Mouse (Mus musculus): ENCODE data around the gene Ssty1.
"Not testable (repeated sequence)": the region's sequence is repeated elsewhere in the genome, so short reads cannot be mapped to it uniquely, and the experiment has no call there.

Gene Ssty1

GRCm38 (mm10) chrY:18088816-18089215 is at the start of gene Ssty1:
Gene Ssty1, plus strand, starts transcription at chrY:18089116.
- DNase-seq, result not testable (repeated sequence)

DNA sequence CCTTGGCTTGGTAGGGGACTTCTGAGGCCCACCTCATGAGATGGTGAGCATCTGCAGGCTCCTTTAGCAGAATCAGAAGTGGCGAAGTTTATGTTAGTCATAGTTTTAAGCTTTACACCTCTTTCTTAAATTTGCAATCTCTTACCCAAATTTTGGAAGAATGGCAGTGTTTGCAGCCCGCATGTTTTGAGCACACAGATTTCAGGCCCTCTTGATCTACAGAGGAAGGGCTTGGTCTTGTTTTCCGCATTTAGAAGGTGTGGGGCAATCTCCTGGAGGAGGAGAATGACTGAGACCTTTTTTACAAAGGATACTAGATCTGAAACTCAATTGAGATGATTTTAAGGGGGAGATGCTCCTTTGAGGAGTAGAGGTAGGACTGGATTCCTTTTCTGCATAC is 27.2 kb upstream of the Ssty1 start, which contains the start of gene Gm21764:
Gm21764 (minus strand) TSS at position 101 of the 400 bp plus-strand sequence.
- not testable (repeated sequence) for DNase-seq

All from lung, adult 18-20 months (tissue).